Mouse (Mus musculus): ENCODE measurements around the gene Gm48552.

DNA sequence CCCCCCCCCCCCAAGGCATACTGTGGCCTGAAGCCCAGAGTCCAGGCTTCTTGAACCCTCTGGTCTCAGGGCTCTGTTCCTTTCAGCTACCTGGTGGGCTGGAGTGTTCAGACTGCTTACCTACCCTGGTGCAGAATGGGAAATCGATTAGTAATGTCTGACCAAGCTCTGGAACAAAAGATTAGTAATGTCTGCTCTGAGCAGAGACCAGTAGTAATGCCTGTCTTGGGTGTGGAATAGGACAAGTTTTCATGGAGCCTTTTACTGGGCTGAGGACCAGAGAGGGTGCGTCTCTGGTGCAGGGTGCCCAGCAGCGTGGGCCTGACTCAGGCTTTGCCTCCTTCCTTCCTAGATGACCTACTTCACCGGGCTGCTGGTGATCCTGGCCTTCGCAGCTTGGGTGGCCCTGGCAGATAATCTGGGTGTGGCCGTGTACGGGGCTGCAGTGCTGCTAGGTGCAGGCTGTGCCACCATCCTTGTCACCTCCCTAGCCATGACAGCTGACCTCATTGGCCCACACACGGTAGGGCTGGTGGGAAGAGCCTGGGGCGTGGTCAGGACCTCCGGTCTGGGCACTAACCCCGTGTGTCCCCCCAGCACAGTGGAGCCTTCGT is 26.4 kb upstream of the Gm48552 start:
- no peak for TF ChIP-seq CTCF (IDR thresholded peaks at IDR 0.05; ENCODE audit: extremely low read depth, insufficient read depth, low read length)
- TF ChIP-seq POLR2A (IDR thresholded peaks at IDR 0.05; ENCODE audit: extremely low read depth, insufficient read depth, low read length), result no peak

Data from cortical plate, adult 2 months (tissue).